In genomic region chr14:27440921-27441320, GRCm38 (mm10) we compare ENCODE assay signal across 14 mouse cellular contexts. TPM values are rescaled to one million over a fixed set of nuclear protein-coding genes. Genes with fewer than 3 reads are reported as not detected.
DNase-seq lines count a peak whose midpoint lies in the region; ATAC-seq and TF ChIP-seq lines count a peak whose summit lies in the region.
"Had no signal": no experiment of that assay in that cellular context is flagged by ENCODE, and none has a peak within 500 bp of the region (broad histone marks: within the 10 kb centered on the region; RNA-seq: fewer than 3 reads in every experiment).

No protein-coding gene starts in this region.

- H3K36me3 ChIP-seq in kidney, postnatal 0 days (ENCODE audit: insufficient read depth, low read length): peaks cover 12% of the 10 kb centered on the region; the same call in 1 of the 2 replicates
- peaks cover 27% of the 10 kb centered on the region for H3K36me3 ChIP-seq in kidney, embryonic 16.5 days (ENCODE audit: insufficient read depth, low read length)
- H3K36me3 ChIP-seq in stomach, postnatal 0 days (ENCODE audit: control insufficient read depth, insufficient read depth, low read length): peaks cover 5% of the 10 kb centered on the region

- peak; percentile 29 for DNase-seq in kidney, postnatal 0 days (ENCODE audit: low spot score)
- peak; percentile 21 for DNase-seq in thymus, postnatal 4 days
- DNase-seq in thymus, postnatal 10 days (ENCODE audit: low spot score in 2 of 2): no peak
- DNase-seq in brain, adult 2 months (ENCODE audit: low read depth, low spot score): peak; percentile 37
- DNase-seq in stomach, postnatal 0 days (ENCODE audit: low spot score): no peak
- DNase-seq in adipocyte (ENCODE audit: low spot score): no peak
- DNase-seq in layer of hippocampus, postnatal 10 days (ENCODE audit: low spot score in 2 of 2): no peak
- DNase-seq: adrenal gland, adult 8-10 months; heart, postnatal 10 days; layer of hippocampus, adult 9-11 months had no signal

- H3K27ac ChIP-seq in kidney, postnatal 0 days: no peak overlapping the region
- no peak overlapping the region for H3K27ac ChIP-seq in kidney, embryonic 16.5 days (ENCODE audit: low read length)
- H3K27ac ChIP-seq in stomach, postnatal 0 days (replicated peaks): no peak overlapping the region
- H3K27ac ChIP-seq: forebrain, embryonic 13.5 days; lung, embryonic 15.5 days; neural tube, embryonic 13.5 days had no signal

- ATAC-seq in kidney, postnatal 0 days (replicated peaks; ENCODE audit: low FRiP score, low read depth): no peak
- ATAC-seq in kidney, embryonic 16.5 days (ENCODE audit: low FRiP score, low TSS enrichment): no peak
- ATAC-seq in stomach, postnatal 0 days (ENCODE audit: low FRiP score, low TSS enrichment): no peak
- ATAC-seq: forebrain, embryonic 13.5 days had no signal

- H3K4me1 ChIP-seq in kidney, postnatal 0 days (replicated peaks; ENCODE audit: insufficient read depth, low read length): no peaks in the 10 kb centered on the region
- no peaks in the 10 kb centered on the region for H3K4me1 ChIP-seq in kidney, embryonic 16.5 days (ENCODE audit: insufficient read depth, low read length)
- no peaks in the 10 kb centered on the region for H3K4me1 ChIP-seq in stomach, postnatal 0 days (replicated peaks; ENCODE audit: control insufficient read depth, insufficient read depth)
- H3K4me1 ChIP-seq: forebrain, embryonic 13.5 days; lung, embryonic 15.5 days; neural tube, embryonic 13.5 days had no signal

- no peak for TF ChIP-seq EP300 in stomach, postnatal 0 days (optimal IDR thresholded peaks at IDR 0.05)

- no peak overlapping the region for H3K4me3 ChIP-seq in kidney, postnatal 0 days (replicated peaks; ENCODE audit: low read depth, low read length)
- H3K4me3 ChIP-seq in kidney, embryonic 16.5 days (ENCODE audit: low read length): no peak overlapping the region
- no peak overlapping the region for H3K4me3 ChIP-seq in stomach, postnatal 0 days (ENCODE audit: low read depth, low read length)
- H3K4me3 ChIP-seq: forebrain, embryonic 13.5 days; lung, embryonic 15.5 days; neural tube, embryonic 13.5 days had no signal

- H3K9me3 ChIP-seq in kidney, postnatal 0 days (replicated peaks; ENCODE audit: low read length): no peaks in the 10 kb centered on the region
- no peaks in the 10 kb centered on the region for H3K9me3 ChIP-seq in kidney, embryonic 16.5 days (ENCODE audit: low read length)
- H3K9me3 ChIP-seq in stomach, postnatal 0 days (ENCODE audit: control insufficient read depth, low read length): no peaks in the 10 kb centered on the region
- H3K9me3 ChIP-seq: forebrain, embryonic 13.5 days; lung, embryonic 15.5 days; neural tube, embryonic 13.5 days had no signal

- TF ChIP-seq CTCF in kidney, postnatal 0 days (IDR thresholded peaks at IDR 0.05; ENCODE audit: low read depth): peak; percentile 55
- TF ChIP-seq CTCF in stomach, postnatal 0 days (IDR thresholded peaks at IDR 0.05; ENCODE audit: low read depth): peak; percentile 58

- H3K4me2 ChIP-seq in kidney, postnatal 0 days (ENCODE audit: low read length): no peak overlapping the region
- no peak overlapping the region for H3K4me2 ChIP-seq in kidney, embryonic 16.5 days (replicated peaks; ENCODE audit: low read depth, low read length)
- H3K4me2 ChIP-seq in stomach, postnatal 0 days (replicated peaks; ENCODE audit: low read depth): no peak overlapping the region
- H3K4me2 ChIP-seq: forebrain, embryonic 13.5 days; lung, embryonic 15.5 days; neural tube, embryonic 13.5 days had no signal

- H3K9ac ChIP-seq in kidney, postnatal 0 days (ENCODE audit: low read depth, low read length): no peak overlapping the region
- no peak overlapping the region for H3K9ac ChIP-seq in kidney, embryonic 16.5 days (replicated peaks; ENCODE audit: low read length)
- no peak overlapping the region for H3K9ac ChIP-seq in stomach, postnatal 0 days (ENCODE audit: low read length)
- H3K9ac ChIP-seq: forebrain, embryonic 13.5 days; lung, embryonic 15.5 days; neural tube, embryonic 13.5 days had no signal

- no peaks in the 10 kb centered on the region for H3K27me3 ChIP-seq in kidney, postnatal 0 days (ENCODE audit: insufficient read depth, low read length)
- H3K27me3 ChIP-seq in kidney, embryonic 16.5 days (ENCODE audit: insufficient read depth, low read length): no peaks in the 10 kb centered on the region
- H3K27me3 ChIP-seq in stomach, postnatal 0 days (ENCODE audit: control insufficient read depth, insufficient read depth, low read length): no peaks in the 10 kb centered on the region
- H3K27me3 ChIP-seq: forebrain, embryonic 13.5 days; lung, embryonic 15.5 days; neural tube, embryonic 13.5 days had no signal

RNA-seq across cellular contexts. Expression of gene Fam208a, which starts 12.3 kb away (rescaled TPM):
- 9.5 and 9.7 TPM in 2 replicates for polyA plus RNA-seq in kidney, postnatal 0 days (2015; fragmentation: Nextera tagmentation; extraction: Ambion mirVana)
- 8.0 and 12.0 TPM in 2 replicates for polyA plus RNA-seq in kidney, embryonic 16.5 days (2015; fragmentation: Nextera tagmentation; extraction: Ambion mirVana)
- 5.7 and 6.0 TPM in 2 replicates for polyA plus RNA-seq in stomach, postnatal 0 days (2015; fragmentation: Nextera tagmentation; extraction: Ambion mirVana)
- total RNA-seq in layer of hippocampus, postnatal 10 days (2021): 10 to 100 TPM; 26.6 to 29.3 TPM

Comparison
In these comparisons a context has a peak if more than half of its experiments do, and no peak if none do; other contexts are left out.
1. DNase-seq: peak in kidney, postnatal 0 days (single experiment), thymus, postnatal 4 days (single experiment) and brain, adult 2 months (single experiment); none in thymus, postnatal 10 days (0 of 2), stomach, postnatal 0 days (single experiment), adipocyte (single experiment) and layer of hippocampus, postnatal 10 days (0 of 2).